26 mouse cellular contexts compared by ENCODE assay signal in genomic region chr5:140605228-140605627, GRCm38 (mm10). TPM values are rescaled to one million over a fixed set of nuclear protein-coding genes. Genes with fewer than 3 reads are reported as not detected.
DNase-seq lines count a peak whose midpoint lies in the region; ATAC-seq and TF ChIP-seq lines count a peak whose summit lies in the region.
"Had no signal": no experiment of that assay in that cellular context is flagged by ENCODE, and none has a peak within 500 bp of the region (broad histone marks: within the 10 kb centered on the region; RNA-seq: fewer than 3 reads in every experiment).

No protein-coding gene starts in this region.

- H3K4me2 ChIP-seq in hindbrain, embryonic 11.5 days (replicated peaks; ENCODE audit: low read depth, low read length): no peak overlapping the region
- no peak overlapping the region for H3K4me2 ChIP-seq in hindbrain, embryonic 14.5 days (replicated peaks)
- 0 out of 2 replicates have a peak overlapping the region, but pooled peaks have one; percentile 9 for H3K4me2 ChIP-seq in neural tube, embryonic 13.5 days
- H3K4me2 ChIP-seq in lung, postnatal 0 days (replicated peaks; ENCODE audit: low read depth, low read length): no peak overlapping the region
- H3K4me2 ChIP-seq in intestine, embryonic 15.5 days (replicated peaks): no peak overlapping the region

- TF ChIP-seq EP300 in lung, postnatal 0 days (IDR thresholded peaks at IDR 0.05): no peak

- DNase-seq in hindbrain, embryonic 11.5 days (ENCODE audit: low spot score): peak; percentile 58
- DNase-seq in hindbrain, embryonic 14.5 days (ENCODE audit: low spot score): no peak
- no peak for DNase-seq in neural tube, embryonic 10.5 days (ENCODE audit: extremely low spot score, low spot score)
- DNase-seq in embryo, embryonic 9.5 days (ENCODE audit: extremely low spot score): peak; percentile 27
- no peak for DNase-seq in lung, postnatal 0 days (ENCODE audit: low spot score)
- DNase-seq: adrenal gland, postnatal 25 days; cerebellum, adult 18-20 months; cerebellum, postnatal 36 days; gastrocnemius, postnatal 10 days; heart, adult 18-20 months; heart, postnatal 36 days; kidney, adult 8-10 months; thymus, postnatal 14 days had no signal

- no peaks in the 10 kb centered on the region for H3K9me3 ChIP-seq in hindbrain, embryonic 11.5 days (ENCODE audit: control insufficient read depth, low read length)
- H3K9me3 ChIP-seq in hindbrain, embryonic 14.5 days (ENCODE audit: control insufficient read depth, low read length): no peaks in the 10 kb centered on the region
- H3K9me3 ChIP-seq in neural tube, embryonic 13.5 days: no peaks in the 10 kb centered on the region
- no peaks in the 10 kb centered on the region for H3K9me3 ChIP-seq in lung, postnatal 0 days (ENCODE audit: low read length)
- no peaks in the 10 kb centered on the region for H3K9me3 ChIP-seq in intestine, embryonic 15.5 days
- H3K9me3 ChIP-seq: embryonic facial prominence, embryonic 13.5 days; heart, embryonic 13.5 days; limb, embryonic 13.5 days; midbrain, embryonic 15.5 days had no signal

- TF ChIP-seq CTCF in lung, postnatal 0 days (IDR thresholded peaks at IDR 0.05): no peak

- H3K36me3 ChIP-seq in hindbrain, embryonic 11.5 days (ENCODE audit: control insufficient read depth, insufficient read depth, low read length): no peaks in the 10 kb centered on the region
- H3K36me3 ChIP-seq in hindbrain, embryonic 14.5 days (replicated peaks; ENCODE audit: control insufficient read depth, insufficient read depth): no peaks in the 10 kb centered on the region
- H3K36me3 ChIP-seq in neural tube, embryonic 13.5 days: no peaks in the 10 kb centered on the region
- H3K36me3 ChIP-seq in lung, postnatal 0 days (ENCODE audit: insufficient read depth, low read length): no peaks in the 10 kb centered on the region
- H3K36me3 ChIP-seq in intestine, embryonic 15.5 days: no peaks in the 10 kb centered on the region
- H3K36me3 ChIP-seq: embryonic facial prominence, embryonic 13.5 days; heart, embryonic 13.5 days; limb, embryonic 13.5 days; midbrain, embryonic 15.5 days had no signal

- H3K4me3 ChIP-seq in hindbrain, embryonic 11.5 days (ENCODE audit: low read depth, low read length): no peak overlapping the region
- H3K4me3 ChIP-seq in hindbrain, embryonic 14.5 days (replicated peaks; ENCODE audit: low read length): no peak overlapping the region
- H3K4me3 ChIP-seq in neural tube, embryonic 13.5 days: no peak overlapping the region
- no peak overlapping the region for H3K4me3 ChIP-seq in lung, postnatal 0 days (ENCODE audit: low read depth, low read length)
- H3K4me3 ChIP-seq in intestine, embryonic 15.5 days (replicated peaks): no peak overlapping the region
- H3K4me3 ChIP-seq: heart, embryonic 13.5 days; midbrain, embryonic 15.5 days; myocyte had no signal

- no peak overlapping the region for H3K9ac ChIP-seq in hindbrain, embryonic 11.5 days (ENCODE audit: low read depth, low read length)
- no peak overlapping the region for H3K9ac ChIP-seq in hindbrain, embryonic 14.5 days
- no peak overlapping the region for H3K9ac ChIP-seq in neural tube, embryonic 13.5 days
- no peak overlapping the region for H3K9ac ChIP-seq in lung, postnatal 0 days (replicated peaks; ENCODE audit: low read depth)
- no peak overlapping the region for H3K9ac ChIP-seq in intestine, embryonic 15.5 days
- H3K9ac ChIP-seq: heart, embryonic 13.5 days; limb, embryonic 13.5 days; liver, embryonic 14.5 days; midbrain, embryonic 15.5 days had no signal

- WGBS in hindbrain, embryonic 11.5 days: 20% methylated on average over 3 of the region's 3 CpGs
- 37% methylated on average over 3 of the region's 3 CpGs for WGBS in hindbrain, embryonic 14.5 days
- 17% methylated on average over 3 of the region's 3 CpGs for WGBS in neural tube, embryonic 13.5 days
- WGBS in lung, postnatal 0 days: 48% methylated on average over 3 of the region's 3 CpGs
- 24% methylated on average over 3 of the region's 3 CpGs for WGBS in intestine, embryonic 15.5 days

- H3K4me1 ChIP-seq in hindbrain, embryonic 11.5 days (replicated peaks; ENCODE audit: control insufficient read depth, insufficient read depth, low read length): peaks cover 21% of the 10 kb centered on the region
- H3K4me1 ChIP-seq in hindbrain, embryonic 14.5 days (replicated peaks; ENCODE audit: control insufficient read depth, insufficient read depth, low read length): peaks cover 23% of the 10 kb centered on the region
- peaks cover 57% of the 10 kb centered on the region for H3K4me1 ChIP-seq in neural tube, embryonic 13.5 days (replicated peaks)
- H3K4me1 ChIP-seq in lung, postnatal 0 days (ENCODE audit: insufficient read depth, low read depth, low read length): peaks cover 18% of the 10 kb centered on the region
- H3K4me1 ChIP-seq in intestine, embryonic 15.5 days (replicated peaks): peaks cover 32% of the 10 kb centered on the region

- H3K27me3 ChIP-seq in hindbrain, embryonic 11.5 days (ENCODE audit: control insufficient read depth, insufficient read depth, low read length): peaks cover 3% of the 10 kb centered on the region; the same call in 1 of the 2 replicates
- peaks cover 25% of the 10 kb centered on the region for H3K27me3 ChIP-seq in hindbrain, embryonic 14.5 days (ENCODE audit: control insufficient read depth, insufficient read depth, low read length)
- peaks cover 18% of the 10 kb centered on the region for H3K27me3 ChIP-seq in neural tube, embryonic 13.5 days
- H3K27me3 ChIP-seq in lung, postnatal 0 days (replicated peaks; ENCODE audit: insufficient read depth, low read length): peaks cover 4% of the 10 kb centered on the region
- peaks cover 20% of the 10 kb centered on the region for H3K27me3 ChIP-seq in intestine, embryonic 15.5 days (replicated peaks)

- no peak for ATAC-seq in hindbrain, embryonic 11.5 days (ENCODE audit: low FRiP score)
- ATAC-seq in hindbrain, embryonic 14.5 days (ENCODE audit: low FRiP score): no peak
- no peak for ATAC-seq in neural tube, embryonic 13.5 days (ENCODE audit: low read depth)
- ATAC-seq in lung, postnatal 0 days: no peak
- no peak for ATAC-seq in intestine, embryonic 15.5 days
- ATAC-seq: CD4-positive, CD25-positive, alpha-beta regulatory T cell, adult 4 months; inflammation-experienced regulatory T-cells, adult 6 months; midbrain, embryonic 15.5 days had no signal

- no peak overlapping the region for H3K27ac ChIP-seq in hindbrain, embryonic 11.5 days (ENCODE audit: low read depth, low read length)
- no peak overlapping the region for H3K27ac ChIP-seq in hindbrain, embryonic 14.5 days
- H3K27ac ChIP-seq in neural tube, embryonic 13.5 days (replicated peaks): no peak overlapping the region
- no peak overlapping the region for H3K27ac ChIP-seq in lung, postnatal 0 days (ENCODE audit: low read length)
- H3K27ac ChIP-seq in intestine, embryonic 15.5 days: no peak overlapping the region
- H3K27ac ChIP-seq: embryonic facial prominence, embryonic 13.5 days; heart, embryonic 13.5 days; limb, embryonic 13.5 days; liver, embryonic 14.5 days; midbrain, embryonic 15.5 days had no signal

RNA-seq across cellular contexts. Expression of gene Lfng, which starts 1.9 kb away (rescaled TPM):
- 34.1 and 38.8 TPM in 2 replicates for polyA plus RNA-seq in hindbrain, embryonic 11.5 days (2014; fragmentation: Nextera tagmentation; extraction: Ambion mirVana)
- 25.7 and 30.1 TPM in 2 replicates for polyA plus RNA-seq in hindbrain, embryonic 14.5 days (2014; fragmentation: Nextera tagmentation; extraction: Ambion mirVana)
- 17.6 and 20.6 TPM in 2 replicates for polyA plus RNA-seq in neural tube, embryonic 13.5 days (2015; fragmentation: Nextera tagmentation; extraction: Ambion mirVana)
- 23.1 and 25.5 TPM in 2 replicates for polyA plus RNA-seq in lung, postnatal 0 days (2015; fragmentation: Nextera tagmentation; extraction: Ambion mirVana)
- polyA plus RNA-seq in intestine, embryonic 15.5 days (2015; fragmentation: Nextera tagmentation; extraction: Ambion mirVana): 14.8 and 16.0 TPM in 2 replicates

RNA-seq across cellular contexts. Expression of gene Grifin, which starts 40.4 kb away (rescaled TPM):
- not detected in 2 replicates for polyA plus RNA-seq in hindbrain, embryonic 11.5 days (2014; fragmentation: Nextera tagmentation; extraction: Ambion mirVana)
- polyA plus RNA-seq in hindbrain, embryonic 14.5 days (2014; fragmentation: Nextera tagmentation; extraction: Ambion mirVana): 0.61 TPM in 1 of 2 replicates, not detected in the other
- polyA plus RNA-seq in neural tube, embryonic 13.5 days (2015; fragmentation: Nextera tagmentation; extraction: Ambion mirVana): not detected in 2 replicates
- not detected in 2 replicates for polyA plus RNA-seq in lung, postnatal 0 days (2015; fragmentation: Nextera tagmentation; extraction: Ambion mirVana)
- polyA plus RNA-seq in intestine, embryonic 15.5 days (2015; fragmentation: Nextera tagmentation; extraction: Ambion mirVana): 0.49 and 0.58 TPM in 2 replicates
- polyA plus RNA-seq: embryonic facial prominence, embryonic 13.5 days; heart, embryonic 13.5 days; large intestine, adult 2 months; limb, embryonic 13.5 days; lung, embryonic 16.5 days; midbrain, embryonic 15.5 days; myocyte; small intestine, adult 2 months had no signal

RNA-seq across cellular contexts. Expression of gene Ttyh3, which starts 43.6 kb away (rescaled TPM):
- 52.9 and 53.1 TPM in 2 replicates for polyA plus RNA-seq in hindbrain, embryonic 11.5 days (2014; fragmentation: Nextera tagmentation; extraction: Ambion mirVana)
- 95.0 and 98.9 TPM in 2 replicates for polyA plus RNA-seq in hindbrain, embryonic 14.5 days (2014; fragmentation: Nextera tagmentation; extraction: Ambion mirVana)
- 68.5 and 72.3 TPM in 2 replicates for polyA plus RNA-seq in neural tube, embryonic 13.5 days (2015; fragmentation: Nextera tagmentation; extraction: Ambion mirVana)
- 18.2 and 19.8 TPM in 2 replicates for polyA plus RNA-seq in lung, postnatal 0 days (2015; fragmentation: Nextera tagmentation; extraction: Ambion mirVana)
- polyA plus RNA-seq in intestine, embryonic 15.5 days (2015; fragmentation: Nextera tagmentation; extraction: Ambion mirVana): 34.5 and 34.7 TPM in 2 replicates

Comparison
In these comparisons a context has a peak if more than half of its experiments do, and no peak if none do; other contexts are left out.
1. DNase-seq: peak in hindbrain, embryonic 11.5 days (single experiment) and embryo, embryonic 9.5 days (single experiment); none in hindbrain, embryonic 14.5 days (single experiment), neural tube, embryonic 10.5 days (single experiment) and lung, postnatal 0 days (single experiment).